Mouse (Mus musculus): ENCODE data around the gene Psmc3. TPM values are rescaled to one million over a fixed set of nuclear protein-coding genes. Genes with fewer than 3 reads are reported as not detected.

The Psmc3 gene
- total RNA-seq, 1 experiment, result 262 TPM

GRCm38 (mm10) chr2:91033000-91033399 lies 20.8 kb upstream of the Psmc3 start:
- in situ Hi-C loops (cut with MboI; ENCODE audit: low sequenced_read_pairs in 2 of 2, unreplicated experiment in 2 of 2), result no loop called here
- no peaks in the 10 kb centered on the region for H3K36me3 ChIP-seq (ENCODE audit: control insufficient read depth, insufficient read depth, low read length, poor library complexity, severe bottlenecking)
- peak overlapping the region; percentile 40; the same call in 1 of the 2 replicates for H3K9ac ChIP-seq (ENCODE audit: insufficient read depth, low read depth, low read length, poor library complexity, severe bottlenecking)
- DNase-seq (ENCODE audit: low read depth, low spot score), result no peak
- no peak overlapping the region for H3K27ac ChIP-seq (ENCODE audit: insufficient read depth, low read depth, low read length, poor library complexity, severe bottlenecking)
- H3K4me1 ChIP-seq (ENCODE audit: control insufficient read depth in 2 of 2, insufficient read depth in 2 of 2, low read length in 2 of 2, poor library complexity in 1 of 2), result no peaks in the 10 kb centered on the region; a peak in 1 of 4 replicates
- TF ChIP-seq ZC3H11A (IDR thresholded peaks at IDR 0.05; ENCODE audit: borderline replicate concordance, low read depth, low read length) (no peak), MAFK (IDR thresholded peaks at IDR 0.05; ENCODE audit: insufficient read depth, low read depth, low read length) (no peak), HCFC1 (IDR thresholded peaks at IDR 0.05; ENCODE audit: borderline replicate concordance, insufficient read depth, low read length) (no peak), CHD2 (IDR thresholded peaks at IDR 0.05; ENCODE audit: low read depth, low read length) (no peak), ZNF384 (IDR thresholded peaks at IDR 0.05; ENCODE audit: low read depth, low read length) (no peak)
- H3K9me3 ChIP-seq (ENCODE audit: control insufficient read depth, insufficient read depth, low read depth, low read length), result no peaks in the 10 kb centered on the region
- H3K4me3 ChIP-seq (ENCODE audit: insufficient read depth in 1 of 2, low read depth in 1 of 2, low read length in 2 of 2, poor library complexity in 1 of 2, severe bottlenecking in 1 of 2), result no peak overlapping the region

- no peak within 1 kb of the TSS for H3K4me3 ChIP-seq (ENCODE audit: insufficient read depth in 1 of 2, low read depth in 1 of 2, low read length in 2 of 2, poor library complexity in 1 of 2, severe bottlenecking in 1 of 2)
- no peak within 1 kb of the TSS for H3K27ac ChIP-seq (ENCODE audit: insufficient read depth, low read depth, low read length, poor library complexity, severe bottlenecking)
- in situ Hi-C loops (cut with MboI; ENCODE audit: low sequenced_read_pairs in 2 of 2, unreplicated experiment in 2 of 2), result no loop called here
- TF ChIP-seq HCFC1 (IDR thresholded peaks at IDR 0.05; ENCODE audit: borderline replicate concordance, insufficient read depth, low read length) (no peak), ZNF384 (IDR thresholded peaks at IDR 0.05; ENCODE audit: low read depth, low read length) (no peak), CHD2 (IDR thresholded peaks at IDR 0.05; ENCODE audit: low read depth, low read length) (no peak), MAFK (IDR thresholded peaks at IDR 0.05; ENCODE audit: insufficient read depth, low read depth, low read length) (no peak), ZC3H11A (IDR thresholded peaks at IDR 0.05; ENCODE audit: borderline replicate concordance, low read depth, low read length) (no peak)
- no peaks in the 10 kb centered on the region; a peak in 1 of 4 replicates for H3K4me1 ChIP-seq (ENCODE audit: control insufficient read depth in 2 of 2, insufficient read depth in 2 of 2, low read length in 2 of 2, poor library complexity in 1 of 2)
- H3K36me3 ChIP-seq (ENCODE audit: control insufficient read depth, insufficient read depth, low read length, poor library complexity, severe bottlenecking), result no peaks in the 10 kb centered on the region
- H3K9me3 ChIP-seq (ENCODE audit: control insufficient read depth, insufficient read depth, low read depth, low read length), result no peaks in the 10 kb centered on the region
- no peak within 1 kb of the TSS for H3K9ac ChIP-seq (ENCODE audit: insufficient read depth, low read depth, low read length, poor library complexity, severe bottlenecking)
- no peak for DNase-seq (ENCODE audit: low read depth, low spot score)
These were observed 18.4 kb upstream of the Psmc3 start, which contains the start of gene Rapsn for GRCm38 (mm10) chr2:91035385-91035784. Gene Rapsn, plus strand, starts transcription at chr2:91035620.

- no peak for TF ChIP-seq MAFK (IDR thresholded peaks at IDR 0.05; ENCODE audit: insufficient read depth, low read depth, low read length)
- no peak for TF ChIP-seq ZNF384 (IDR thresholded peaks at IDR 0.05; ENCODE audit: low read depth, low read length)
- no peak for TF ChIP-seq ZC3H11A (IDR thresholded peaks at IDR 0.05; ENCODE audit: borderline replicate concordance, low read depth, low read length)
- no peak for TF ChIP-seq CHD2 (IDR thresholded peaks at IDR 0.05; ENCODE audit: low read depth, low read length)
- TF ChIP-seq HCFC1 (IDR thresholded peaks at IDR 0.05; ENCODE audit: borderline replicate concordance, insufficient read depth, low read length), result no peak
- Histone ChIP-seq H3K36me3 (ENCODE audit: control insufficient read depth, insufficient read depth, low read length, poor library complexity, severe bottlenecking) (no peaks in the 10 kb centered on the region), H3K4me1 (ENCODE audit: control insufficient read depth in 2 of 2, insufficient read depth in 2 of 2, low read length in 2 of 2, poor library complexity in 1 of 2) (peaks cover 7 to 19% of the 10 kb centered on the region in 2 experiments; a peak in 3 of 4 replicates), H3K4me3 (ENCODE audit: insufficient read depth in 1 of 2, low read depth in 1 of 2, low read length in 2 of 2, poor library complexity in 1 of 2, severe bottlenecking in 1 of 2) (no peak overlapping the region), H3K9me3 (ENCODE audit: control insufficient read depth, insufficient read depth, low read depth, low read length) (no peaks in the 10 kb centered on the region), H3K27ac (ENCODE audit: insufficient read depth, low read depth, low read length, poor library complexity, severe bottlenecking) (no peak overlapping the region), H3K9ac (ENCODE audit: insufficient read depth, low read depth, low read length, poor library complexity, severe bottlenecking) (no peak overlapping the region)
- in situ Hi-C loops (cut with MboI; ENCODE audit: low sequenced_read_pairs in 2 of 2, unreplicated experiment in 2 of 2), result no loop called here
- DNase-seq (ENCODE audit: low read depth, low spot score), result no peak
These were observed 12.0 kb upstream of the Psmc3 start for GRCm38 (mm10) chr2:91041786-91042185.

GRCm38 (mm10) chr2:91042651-91043398 lies 11.0 kb upstream of the Psmc3 start:
- no peak for DNase-seq (ENCODE audit: low read depth, low spot score)
- in situ Hi-C loops (cut with MboI; ENCODE audit: low sequenced_read_pairs in 2 of 2, unreplicated experiment in 2 of 2), result no loop called here
- Histone ChIP-seq H3K9me3 (ENCODE audit: control insufficient read depth, insufficient read depth, low read depth, low read length) (no peaks in the 10 kb centered on the region), H3K4me1 (ENCODE audit: control insufficient read depth in 2 of 2, insufficient read depth in 2 of 2, low read length in 2 of 2, poor library complexity in 1 of 2) (peaks cover 7 to 19% of the 10 kb centered on the region in 2 experiments; a peak in 3 of 4 replicates), H3K36me3 (ENCODE audit: control insufficient read depth, insufficient read depth, low read length, poor library complexity, severe bottlenecking) (no peaks in the 10 kb centered on the region), H3K27ac (ENCODE audit: insufficient read depth, low read depth, low read length, poor library complexity, severe bottlenecking) (no peak overlapping the region), H3K9ac (ENCODE audit: insufficient read depth, low read depth, low read length, poor library complexity, severe bottlenecking) (peak overlapping the region; percentile 21; the same call in 1 of the 2 replicates), H3K4me3 (ENCODE audit: insufficient read depth in 1 of 2, low read depth in 1 of 2, low read length in 2 of 2, poor library complexity in 1 of 2, severe bottlenecking in 1 of 2) (peak overlapping the region in 1 of 2 experiments; percentile 5; a peak in 1 of 4 replicates)
- TF ChIP-seq MAFK (IDR thresholded peaks at IDR 0.05; ENCODE audit: insufficient read depth, low read depth, low read length) (no peak), HCFC1 (IDR thresholded peaks at IDR 0.05; ENCODE audit: borderline replicate concordance, insufficient read depth, low read length) (no peak), ZC3H11A (IDR thresholded peaks at IDR 0.05; ENCODE audit: borderline replicate concordance, low read depth, low read length) (no peak), CHD2 (IDR thresholded peaks at IDR 0.05; ENCODE audit: low read depth, low read length) (no peak), ZNF384 (IDR thresholded peaks at IDR 0.05; ENCODE audit: low read depth, low read length) (no peak)

Measured in ES-E14 (cell line).